Mouse (Mus musculus) forebrain, embryonic 16.5 days (tissue): ENCODE measurements at regions not wholly inside any gene's neighbourhood (a gene's known extent, or its start where the extent isn't known, plus 50 kb on each side); places are given as distances from the start of the nearest gene placed in this dataset.

Experiments
- ATAC-seq: fragments of 200-750 bp; cut with Nextera tagmentation; 2 replicates; pipeline ENCODE4 v1.8.0; 2017; ENCODE audit warnings: mild to moderate bottlenecking, moderate library complexity
- H3K27ac ChIP-seq: fragments of 300-500 bp; sonication (generic); 2 replicates; pipeline ENCODE4 v1.5.1; 2014; ENCODE audit warnings: low read length, control low read depth
- H3K27me3 ChIP-seq: fragments of 300-500 bp; sonication (generic); replicated peaks from 2 replicates; pipeline ENCODE4 v1.6.1; 2014; ENCODE audit warnings: low read length; ENCODE audit not compliant: control insufficient read depth, insufficient read depth
- H3K36me3 ChIP-seq: fragments of 300-500 bp; sonication (generic); 2 replicates; pipeline ENCODE4 v1.6.1; 2014; ENCODE audit not compliant: control insufficient read depth, insufficient read depth
- H3K4me1 ChIP-seq: fragments of 300-500 bp; sonication (generic); replicated peaks from 2 replicates; pipeline ENCODE4 v1.6.1; 2014; ENCODE audit warnings: low read length; ENCODE audit not compliant: control insufficient read depth, insufficient read depth
- H3K4me2 ChIP-seq: fragments of 300-500 bp; sonication (generic); 2 replicates; pipeline ENCODE4 v1.6.1; 2014; ENCODE audit warnings: mild to moderate bottlenecking, low read length, control low read depth
- H3K4me3 ChIP-seq: fragments of 300-500 bp; sonication (generic); replicated peaks from 2 replicates; pipeline ENCODE4 v1.5.1; 2014; ENCODE audit warnings: mild to moderate bottlenecking, low read length, control low read depth
- H3K9ac ChIP-seq: fragments of 300-500 bp; sonication (generic); replicated peaks from 2 replicates; pipeline ENCODE4 v1.6.1; 2014; ENCODE audit warnings: low read depth, low read length, control low read depth
- H3K9me3 ChIP-seq: fragments of 300-500 bp; sonication (generic); 2 replicates; pipeline ENCODE4 v1.6.1; 2016; ENCODE audit warnings: low read length; ENCODE audit not compliant: control insufficient read depth
- WGBS: fragments of 180-500 bp; shearing (Covaris S2); extraction: QIAGEN DNeasy Blood & Tissue Kit; methylation state at CpG from one replicate; pipeline ENCODE4 v1.1.7; 2014; 5-methylcytosine and 5-hydroxymethylcytosine counted together

- Histone ChIP-seq H3K4me2 (no peak overlapping the region), H3K9ac (no peak overlapping the region), H3K4me3 (no peak overlapping the region), H3K9me3 (peaks cover 3% of the 10 kb centered on the region; the same call in 1 of the 2 replicates), H3K27ac (no peak overlapping the region), H3K36me3 (no peaks in the 10 kb centered on the region), H3K27me3 (no peaks in the 10 kb centered on the region), H3K4me1 (no peaks in the 10 kb centered on the region)
- WGBS: 13% methylated on average over 1 of the region's 1 CpGs
- no peak for ATAC-seq
These were observed 296.1 kb downstream of the Cbln4 start for GRCm38 (mm10) chr2:171747162-171747561.

DNA sequence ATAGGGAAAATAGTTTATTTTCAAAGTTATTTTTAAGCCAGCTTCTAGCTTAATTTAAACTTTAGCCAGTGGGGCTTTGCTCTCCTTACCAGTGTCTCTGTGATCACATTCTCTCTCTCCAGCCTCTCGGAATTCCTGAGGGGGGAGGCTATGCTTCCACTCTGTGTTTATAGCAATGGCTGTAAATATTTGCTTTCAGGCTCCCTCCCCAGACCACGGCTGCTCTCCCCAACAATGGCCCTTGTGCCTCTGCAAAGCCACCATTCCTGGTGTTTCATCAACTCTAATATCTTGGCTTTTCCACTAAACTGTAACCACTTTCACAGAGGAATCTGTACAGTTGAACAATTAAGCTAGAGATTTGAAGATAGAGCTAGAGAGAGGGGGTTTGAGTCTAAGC is 300.2 kb downstream of the Cbln4 start:
- Histone ChIP-seq H3K4me1 (no peaks in the 10 kb centered on the region), H3K27ac (no peak overlapping the region), H3K4me2 (no peak overlapping the region), H3K36me3 (no peaks in the 10 kb centered on the region), H3K9me3 (peaks cover 3% of the 10 kb centered on the region; the same call in 1 of the 2 replicates), H3K9ac (no peak overlapping the region), H3K4me3 (no peak overlapping the region), H3K27me3 (no peaks in the 10 kb centered on the region; the same call in 1 of the 2 replicates)
- 36% methylated on average over 2 of the region's 2 CpGs for WGBS
- no peak for ATAC-seq

GRCm38 (mm10) chr2:171742706-171743105 is 300.6 kb downstream of the Cbln4 start:
- Histone ChIP-seq H3K9ac (no peak overlapping the region), H3K4me2 (no peak overlapping the region), H3K36me3 (no peaks in the 10 kb centered on the region), H3K4me3 (no peak overlapping the region), H3K27me3 (no peaks in the 10 kb centered on the region; the same call in 1 of the 2 replicates), H3K27ac (no peak overlapping the region), H3K4me1 (no peaks in the 10 kb centered on the region), H3K9me3 (peaks cover 3% of the 10 kb centered on the region; the same call in 1 of the 2 replicates)
- ATAC-seq: no peak
- WGBS: 65% methylated on average over 11 of the region's 11 CpGs

DNA sequence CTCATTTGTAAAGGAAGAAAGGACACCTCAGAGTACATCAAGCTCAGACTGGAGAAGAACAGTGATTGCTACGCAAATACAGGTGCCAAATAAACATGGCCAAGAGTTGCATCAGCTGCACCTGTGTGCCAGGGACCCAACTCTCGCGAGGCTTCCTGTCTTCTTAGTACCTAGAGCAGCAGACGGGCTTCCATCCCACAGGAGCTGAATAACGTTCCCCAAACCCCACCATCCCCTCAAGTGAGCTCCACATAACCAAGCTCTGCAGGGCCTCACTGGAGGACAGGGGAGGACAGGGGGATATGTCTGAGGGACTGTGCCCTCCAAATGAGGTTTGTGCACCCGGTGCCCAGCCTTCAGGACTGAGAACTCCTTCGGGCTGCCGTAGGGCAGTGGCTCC is 305.5 kb downstream of the Cbln4 start:
- Histone ChIP-seq H3K4me2 (no peak overlapping the region), H3K4me1 (no peaks in the 10 kb centered on the region), H3K27ac (no peak overlapping the region), H3K9me3 (no peaks in the 10 kb centered on the region), H3K36me3 (no peaks in the 10 kb centered on the region), H3K27me3 (no peaks in the 10 kb centered on the region; the same call in 1 of the 2 replicates), H3K4me3 (no peak overlapping the region), H3K9ac (no peak overlapping the region)
- 86% methylated on average over 8 of the region's 8 CpGs for WGBS
- ATAC-seq: no peak

DNA sequence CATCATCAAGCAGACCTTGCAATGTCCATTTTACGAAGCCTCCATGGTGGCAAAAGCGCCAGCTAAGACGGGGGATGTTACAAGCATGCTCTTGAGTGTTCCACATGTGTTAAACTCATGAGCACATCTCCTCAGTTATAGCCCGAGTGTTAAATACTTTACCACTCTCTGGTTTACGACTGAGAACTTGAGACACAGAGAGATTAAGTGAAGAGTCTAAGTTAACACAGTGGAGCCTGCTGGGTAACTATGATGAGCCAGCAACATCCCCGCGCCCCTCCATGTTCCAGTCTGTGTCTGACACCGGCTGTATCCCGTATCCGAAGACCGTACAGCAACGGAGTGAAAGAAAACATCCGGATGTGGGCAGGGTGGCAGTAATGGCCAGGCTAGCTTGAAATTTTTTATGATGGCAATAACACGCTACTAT is 308.2 kb downstream of the Cbln4 start:
- WGBS: 95% methylated on average over 14 of the region's 14 CpGs
- H3K4me3 ChIP-seq: no peak overlapping the region
- H3K4me2 ChIP-seq: no peak overlapping the region
- no peak overlapping the region for H3K27ac ChIP-seq
- H3K36me3 ChIP-seq: no peaks in the 10 kb centered on the region
- H3K27me3 ChIP-seq: no peaks in the 10 kb centered on the region
- H3K4me1 ChIP-seq: no peaks in the 10 kb centered on the region
- no peak for ATAC-seq
- no peaks in the 10 kb centered on the region for H3K9me3 ChIP-seq
- no peak overlapping the region for H3K9ac ChIP-seq

DNA sequence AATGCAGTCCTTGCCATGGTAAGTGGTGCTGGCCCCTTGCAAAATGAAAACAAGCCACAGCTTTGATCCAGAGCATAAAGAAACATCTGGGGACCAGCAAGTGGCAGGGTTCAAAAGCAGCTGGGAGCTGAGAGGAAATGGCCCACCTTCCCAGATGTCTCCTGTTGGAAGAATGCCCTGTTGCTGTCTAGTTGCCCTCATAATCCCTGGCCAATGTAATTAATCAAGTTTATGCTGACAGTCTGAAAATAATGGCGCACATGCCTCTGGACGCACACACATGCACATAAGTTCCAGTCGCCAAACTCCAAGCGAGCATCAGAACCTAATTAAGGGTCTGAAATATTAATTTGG is 308.7 kb downstream of the Cbln4 start:
- H3K27me3 ChIP-seq: no peaks in the 10 kb centered on the region
- no peak overlapping the region for H3K4me2 ChIP-seq
- no peak overlapping the region for H3K4me3 ChIP-seq
- no peaks in the 10 kb centered on the region for H3K4me1 ChIP-seq
- 70% methylated on average over 4 of the region's 4 CpGs for WGBS
- H3K27ac ChIP-seq: no peak overlapping the region
- no peaks in the 10 kb centered on the region for H3K36me3 ChIP-seq
- ATAC-seq: no peak
- no peaks in the 10 kb centered on the region for H3K9me3 ChIP-seq
- H3K9ac ChIP-seq: no peak overlapping the region

- Histone ChIP-seq H3K36me3 (no peaks in the 10 kb centered on the region), H3K27ac (no peak overlapping the region), H3K27me3 (no peaks in the 10 kb centered on the region), H3K4me1 (no peaks in the 10 kb centered on the region), H3K9me3 (no peaks in the 10 kb centered on the region), H3K9ac (no peak overlapping the region), H3K4me2 (no peak overlapping the region), H3K4me3 (no peak overlapping the region)
- no peak for ATAC-seq
- 64% methylated on average over 14 of the region's 14 CpGs for WGBS
These were observed 309.2 kb downstream of the Cbln4 start for GRCm38 (mm10) chr2:171733965-171734633.

DNA sequence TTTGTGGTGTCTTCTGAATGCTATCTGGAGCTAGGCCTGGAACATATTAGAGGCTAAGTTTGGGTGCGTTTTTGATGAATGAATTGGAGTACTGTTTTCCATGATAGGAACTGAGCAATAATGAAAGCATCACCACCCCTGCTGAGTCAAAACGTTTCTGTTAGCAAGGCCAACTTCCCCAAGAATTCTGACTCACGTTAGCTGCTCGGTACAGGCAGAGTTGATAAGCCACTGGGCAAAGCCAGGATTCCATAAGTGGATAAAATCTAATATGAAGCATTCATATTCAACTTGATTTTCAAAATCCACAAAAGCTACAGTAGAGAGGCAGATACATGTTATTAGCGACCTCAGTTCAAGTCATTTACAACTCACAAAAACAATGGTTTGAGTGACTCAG is 324.0 kb downstream of the Cbln4 start:
- WGBS: 84% methylated on average over 5 of the region's 5 CpGs

DNA sequence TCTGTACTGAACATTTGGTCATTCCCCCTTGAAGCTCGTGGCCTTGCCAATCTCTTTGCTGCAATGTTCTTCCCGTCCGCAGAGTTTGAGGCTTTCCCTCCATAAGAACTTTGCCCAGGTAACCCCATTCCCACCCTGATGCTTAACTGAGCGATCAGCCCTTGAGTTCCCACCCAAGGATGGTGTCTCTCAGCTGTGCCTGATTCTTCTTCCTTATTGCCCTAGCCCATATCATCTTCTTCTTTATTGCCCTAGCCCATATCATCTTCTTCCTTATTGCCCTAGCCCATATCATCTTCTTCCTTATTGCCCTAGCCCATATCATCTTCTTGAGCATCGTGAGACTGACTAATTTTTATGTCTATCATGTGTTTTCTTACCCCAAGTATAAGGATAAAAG is 324.4 kb downstream of the Cbln4 start:
- H3K27ac ChIP-seq: no peak overlapping the region
- no peak overlapping the region for H3K4me2 ChIP-seq
- H3K4me1 ChIP-seq: no peaks in the 10 kb centered on the region
- 84% methylated on average over 5 of the region's 5 CpGs for WGBS
- no peaks in the 10 kb centered on the region for H3K27me3 ChIP-seq
- no peaks in the 10 kb centered on the region for H3K9me3 ChIP-seq
- no peak overlapping the region for H3K9ac ChIP-seq
- no peaks in the 10 kb centered on the region for H3K36me3 ChIP-seq
- no peak for ATAC-seq
- H3K4me3 ChIP-seq: no peak overlapping the region

More for the DNA sequence above, 324.0 kb downstream of the Cbln4 start:
- Histone ChIP-seq H3K9ac (no peak overlapping the region), H3K4me1 (no peaks in the 10 kb centered on the region), H3K36me3 (no peaks in the 10 kb centered on the region), H3K4me3 (no peak overlapping the region), H3K27me3 (no peaks in the 10 kb centered on the region), H3K27ac (no peak overlapping the region), H3K4me2 (no peak overlapping the region), H3K9me3 (0 out of 2 replicates have a peak, but pooled peaks cover 1% of the 10 kb centered on the region)
- no peak for ATAC-seq
